Mouse (Mus musculus): ENCODE measurements around the gene Rps8.

- TF ChIP-seq CTCF (IDR thresholded peaks at IDR 0.05) (no peak), EP300 (IDR thresholded peaks at IDR 0.05) (no peak)
These were observed 46.9 kb upstream of the Rps8 start for GRCm38 (mm10) chr4:117202992-117203354.
